Mouse (Mus musculus) kidney, postnatal 10 days (tissue): Measurements from ENCODE around the gene Pp2d1.
"Not testable (repeated sequence)": the region's sequence is repeated elsewhere in the genome, so short reads cannot be mapped to it uniquely, and the experiment has no call there.

ENCODE experiments used
- DNase-seq: peaks from one replicate; pipeline ENCODE4 v3.0.0; 2021; ENCODE audit warnings: mixed read lengths

Gene Pp2d1

DNA sequence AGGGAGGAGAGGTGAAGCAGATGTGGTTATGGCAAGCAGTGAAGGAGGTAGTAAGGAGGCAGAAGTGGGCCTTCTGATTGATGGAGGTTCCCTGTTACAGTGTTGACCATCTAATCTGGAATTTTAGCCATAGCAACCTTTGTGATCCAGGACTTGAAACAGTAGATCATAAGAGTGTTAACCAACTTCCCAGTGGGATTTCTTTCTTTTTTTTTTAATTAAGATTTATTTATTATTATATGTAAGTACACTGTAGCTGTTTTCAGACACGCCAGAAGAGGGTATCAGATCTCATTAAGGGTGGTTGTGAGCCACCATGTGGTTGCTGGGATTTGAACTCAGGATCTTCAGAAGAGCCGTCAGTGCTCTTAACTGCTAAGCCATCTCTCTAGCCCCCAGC lies at the start of gene Pp2d1:
Gene Pp2d1, minus strand, starts transcription at position 101 of the 400 bp plus-strand sequence.
- not testable (repeated sequence) for DNase-seq

DNA sequence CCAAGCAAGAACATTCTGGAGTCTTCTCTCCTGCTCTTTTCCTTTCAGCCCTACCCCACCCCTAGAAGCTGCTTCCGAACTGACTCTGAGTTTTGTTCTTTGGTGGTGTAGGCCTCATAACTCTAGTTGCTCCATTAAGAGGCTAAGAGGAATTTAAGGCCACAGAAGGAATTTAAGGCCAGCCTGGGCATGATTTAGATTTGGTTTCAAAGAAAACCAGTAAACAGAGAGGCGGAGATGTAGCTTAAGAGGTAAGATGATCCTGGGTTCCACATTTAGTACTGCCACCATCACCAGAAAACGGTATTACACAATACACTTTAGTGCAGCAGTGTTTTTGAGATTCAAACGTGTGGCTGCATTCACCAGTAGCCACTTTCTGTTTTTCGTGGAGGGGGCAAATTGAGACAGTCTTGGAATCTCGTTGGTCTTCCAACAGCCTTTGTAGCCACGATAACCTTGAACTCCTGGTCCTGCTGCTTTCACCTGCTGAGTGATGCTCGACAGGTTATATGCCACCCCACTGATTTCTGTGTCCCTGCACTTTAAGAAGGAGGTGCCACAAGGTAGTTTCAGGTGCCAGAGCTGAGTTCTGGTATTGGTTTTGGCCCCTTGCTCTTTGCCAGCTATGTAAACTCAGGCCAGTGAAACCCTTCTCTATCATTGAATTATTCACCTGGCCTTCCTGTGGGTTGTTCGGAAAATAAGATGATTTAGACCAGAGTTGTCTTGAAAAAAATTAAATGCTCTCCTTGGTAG lies 49.0 kb upstream of the Pp2d1 start:
- no peak for DNase-seq

GRCm38 (mm10) chr17:53587074-53587851 lies 48.0 kb upstream of the Pp2d1 start:
- peak; percentile 92 for DNase-seq

DNA sequence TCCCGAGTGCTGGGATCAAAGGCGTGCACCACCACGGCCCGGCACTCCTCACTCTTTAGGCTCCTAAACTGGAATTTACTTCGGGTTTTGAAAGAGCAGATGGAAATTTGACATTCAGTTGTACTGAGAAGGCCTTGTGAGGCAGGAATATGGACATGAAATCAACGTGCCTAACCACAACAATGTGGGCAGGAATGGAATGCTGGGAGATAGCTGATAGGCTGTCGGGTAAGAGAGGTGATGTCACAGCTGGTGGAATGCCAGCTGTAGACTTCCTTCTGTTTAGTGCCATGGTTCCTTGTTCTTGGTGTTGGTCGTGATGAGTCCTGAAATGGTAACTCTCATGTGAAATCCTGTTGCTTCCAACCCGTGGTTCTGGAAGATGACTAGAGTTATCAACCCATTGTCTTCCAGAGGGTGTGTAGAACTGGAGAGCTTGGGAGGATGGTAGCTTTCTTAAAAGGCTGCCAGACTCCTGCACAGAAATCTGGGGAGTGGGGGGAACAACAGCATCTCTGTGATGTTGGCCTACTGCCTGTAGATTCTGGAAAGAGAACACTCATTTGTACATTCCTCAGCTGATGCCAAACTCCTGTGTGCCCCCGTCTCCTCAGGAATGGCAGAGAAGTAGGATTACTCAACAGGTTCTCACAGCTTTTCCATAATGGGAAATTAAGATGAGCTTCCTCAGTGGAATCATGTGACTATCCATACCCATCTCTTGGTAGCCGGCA lies 44.8 kb upstream of the Pp2d1 start:
- DNase-seq: no peak

GRCm38 (mm10) chr17:53582805-53583204 lies 43.6 kb upstream of the Pp2d1 start:
- no peak for DNase-seq

- DNase-seq: no peak
Measured at GRCm38 (mm10) chr17:53582026-53582585, 42.9 kb upstream of the Pp2d1 start.

- DNase-seq: no peak
Measured at GRCm38 (mm10) chr17:53580237-53580636, 41.0 kb upstream of the Pp2d1 start.

DNA sequence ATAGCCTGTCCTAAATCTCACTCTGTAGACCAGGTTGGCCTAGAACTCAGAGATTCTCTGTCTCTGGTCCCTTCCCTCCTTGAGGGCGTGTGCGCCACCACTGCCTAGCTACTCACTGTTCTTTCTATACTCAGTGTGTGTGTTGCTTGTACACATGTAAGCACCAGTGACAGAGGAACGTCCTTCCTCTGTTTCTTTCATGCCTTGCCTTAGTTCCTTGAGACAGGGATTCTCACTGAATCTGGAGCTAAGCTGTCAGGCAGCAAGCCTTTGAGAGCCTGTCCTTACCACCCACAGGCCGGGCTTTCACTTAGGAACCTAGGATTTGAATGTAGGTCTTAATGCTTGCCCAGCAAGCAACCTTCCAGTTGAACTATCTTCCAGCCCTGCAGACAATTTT lies 40.4 kb upstream of the Pp2d1 start:
- no peak for DNase-seq

- peak; percentile 30 for DNase-seq
Measured at GRCm38 (mm10) chr17:53578776-53579175, 39.5 kb upstream of the Pp2d1 start.

GRCm38 (mm10) chr17:53578249-53578648 lies 39.0 kb upstream of the Pp2d1 start:
- DNase-seq: no peak

GRCm38 (mm10) chr17:53577754-53578153 lies 38.5 kb upstream of the Pp2d1 start:
- DNase-seq: no peak

- DNase-seq: no peak
Measured at GRCm38 (mm10) chr17:53577151-53577550, 37.9 kb upstream of the Pp2d1 start.

- no peak for DNase-seq
Measured at GRCm38 (mm10) chr17:53573019-53573556, 33.8 kb upstream of the Pp2d1 start.

- not testable (repeated sequence) for DNase-seq
Measured at GRCm38 (mm10) chr17:53570932-53571331, 31.7 kb upstream of the Pp2d1 start.

DNA sequence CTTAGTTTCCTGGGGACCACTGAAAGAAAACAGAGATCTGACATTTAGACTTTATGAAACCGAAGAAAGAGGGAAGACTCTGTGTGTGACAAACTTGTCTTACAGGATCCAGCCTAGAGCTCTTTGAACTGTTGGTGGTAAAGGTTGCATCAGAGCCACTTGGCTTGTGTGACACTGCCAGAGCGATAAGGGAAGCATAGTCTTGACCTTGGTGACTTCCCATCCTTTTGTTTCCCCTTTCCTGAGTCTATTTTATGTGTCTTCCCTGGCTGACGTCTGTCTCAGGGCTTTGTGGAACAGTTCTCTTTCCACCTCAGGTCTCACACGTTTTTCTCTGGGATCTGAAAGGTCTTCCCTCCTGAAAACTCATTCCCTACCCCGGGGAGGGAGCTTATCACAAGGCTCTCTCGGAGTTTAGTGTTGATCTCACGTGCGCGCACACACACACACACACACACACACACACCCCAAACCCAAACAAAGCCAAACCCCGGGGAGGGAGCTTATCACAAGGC lies 31.2 kb upstream of the Pp2d1 start:
- no peak for DNase-seq

- peak; percentile 90 for DNase-seq
Measured at GRCm38 (mm10) chr17:53569829-53570228, 30.6 kb upstream of the Pp2d1 start.

DNA sequence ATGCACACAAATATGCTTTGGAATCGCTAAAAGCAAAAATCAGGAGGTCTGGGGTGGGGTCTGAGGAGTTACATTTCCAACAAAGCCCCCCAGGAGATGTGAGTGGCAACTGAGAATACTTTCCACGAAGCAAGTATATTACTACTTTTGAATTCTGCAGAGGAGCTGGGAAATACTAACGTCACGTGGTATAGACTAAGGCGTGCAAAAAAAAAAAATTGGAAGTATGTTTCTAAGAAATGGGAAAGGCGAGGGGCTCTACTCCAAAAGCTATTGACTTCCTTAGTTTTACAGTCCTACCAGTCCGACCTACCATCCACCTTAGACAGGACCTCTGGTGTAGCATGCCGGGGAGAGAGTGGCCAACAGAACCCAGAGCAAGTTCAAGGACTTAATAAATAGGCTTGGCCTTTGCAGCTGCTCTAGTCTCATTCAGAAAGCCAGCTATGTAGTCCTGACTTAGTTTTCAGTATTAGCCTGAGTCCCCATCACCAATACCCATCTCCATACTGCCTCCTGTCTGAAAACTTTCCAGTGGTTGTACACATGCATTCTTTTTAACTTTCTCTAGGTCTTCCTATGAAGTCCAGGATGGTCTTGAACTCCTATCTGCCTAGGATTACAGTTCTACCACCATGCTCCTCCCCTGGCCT lies 29.6 kb upstream of the Pp2d1 start:
- no peak for DNase-seq

DNA sequence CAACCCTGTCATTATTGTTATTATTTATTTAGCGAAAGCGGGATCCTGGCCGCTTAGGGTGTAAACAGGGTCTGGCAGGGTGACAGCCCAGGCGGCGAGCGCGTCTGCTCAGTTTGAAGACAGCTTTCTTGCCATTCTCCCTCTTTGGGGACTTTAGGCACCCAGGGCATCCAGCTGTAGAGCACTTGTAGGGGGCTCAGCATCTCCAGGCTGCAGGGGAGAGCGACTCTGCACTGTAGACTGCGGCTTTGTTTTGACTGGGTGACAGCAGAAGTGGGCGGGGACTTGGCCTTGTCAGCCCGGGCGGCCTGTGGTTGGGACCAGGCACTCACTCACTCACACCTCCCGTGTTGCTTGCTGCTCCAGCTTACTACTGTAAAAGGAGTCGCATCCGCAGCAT lies 28.9 kb upstream of the Pp2d1 start:
- DNase-seq: peak; percentile 89

DNA sequence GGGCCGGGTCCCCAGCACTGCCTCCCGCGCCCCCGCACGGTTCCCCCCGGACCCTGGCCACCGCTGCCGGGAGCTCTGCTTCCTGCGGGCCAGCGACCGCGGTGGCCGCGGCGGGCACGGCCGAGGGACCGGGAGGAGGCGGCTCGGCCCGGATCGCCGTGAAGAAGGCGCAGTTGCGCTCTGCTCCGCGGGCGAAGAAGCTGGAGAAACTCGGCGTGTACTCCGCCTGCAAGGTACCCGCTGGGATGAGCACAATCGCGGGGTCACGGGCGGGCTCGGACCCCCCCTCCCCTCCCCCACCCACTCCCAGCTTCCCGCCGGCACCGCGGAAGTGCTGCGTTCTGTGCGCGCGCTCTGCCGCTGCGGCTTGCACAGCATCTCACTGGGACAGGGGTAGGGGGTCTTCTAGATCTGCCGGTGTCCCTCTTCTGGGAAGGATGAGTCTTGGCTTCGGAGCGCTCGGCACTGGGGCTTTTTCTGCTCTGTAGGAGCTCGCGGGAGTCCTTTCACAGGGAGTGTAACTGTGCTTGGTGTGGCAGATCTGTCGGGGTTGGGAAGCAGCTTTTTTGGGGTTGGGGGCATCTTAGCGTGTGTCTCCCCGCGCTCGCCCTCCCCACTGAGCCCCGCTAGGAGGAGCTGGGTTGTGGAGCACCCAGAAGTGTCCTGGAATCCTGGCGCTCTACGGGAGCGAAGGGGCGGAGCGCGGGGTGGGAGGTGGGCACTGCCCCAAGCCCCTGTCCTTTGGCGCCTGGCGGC lies 28.3 kb upstream of the Pp2d1 start:
- DNase-seq: peak; percentile 67

DNA sequence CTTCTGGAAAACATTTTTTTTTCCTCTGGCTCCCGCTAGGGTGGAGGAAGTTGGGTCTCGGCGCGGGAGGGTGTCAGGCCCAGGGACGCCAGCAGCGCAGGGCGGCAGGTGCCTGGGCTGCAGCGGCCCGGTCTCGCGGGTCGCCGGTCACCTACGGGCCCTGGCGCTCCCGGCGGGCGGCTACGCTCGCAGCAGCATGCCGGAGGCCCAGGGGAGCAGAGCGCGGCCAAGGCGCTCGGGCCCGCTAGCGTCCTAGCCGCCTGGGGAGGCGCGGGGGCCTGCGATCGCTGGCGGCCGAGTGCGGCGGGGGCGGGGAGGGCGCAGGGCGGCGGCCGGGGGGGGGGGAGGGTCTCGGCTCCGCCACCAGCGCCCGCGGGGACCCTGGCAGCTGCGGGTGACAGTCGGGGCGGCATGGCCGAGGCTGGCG lies 27.7 kb upstream of the Pp2d1 start:
- peak; percentile 83 for DNase-seq
